Mouse (Mus musculus) lung, postnatal 0 days (tissue): ENCODE measurements at regions not wholly inside any gene's neighbourhood (a gene's known extent, or its start where the extent isn't known, plus 50 kb on each side); places are given as distances from the start of the nearest gene placed in this dataset.

Source experiments
- CTCF ChIP-seq: IDR thresholded peaks from 2 replicates; pipeline ENCODE4 v1.5.1; 2016; ENCODE audit warnings: antibody characterized with exemption, mild to moderate bottlenecking
- EP300 ChIP-seq: IDR thresholded peaks from 2 replicates; pipeline ENCODE4 v1.6.1; 2016; ENCODE audit warnings: antibody characterized with exemption, mild to moderate bottlenecking, control low read depth

GRCm38 (mm10) chr2:166289198-166289597, 133.7 kb upstream of the Sulf2 start:
- TF ChIP-seq CTCF (no peak), EP300 (no peak)
